Mouse (Mus musculus) liver, adult (tissue): Measurements from ENCODE around the gene Vasn.

Experiments
- GATA4 ChIP-seq: IDR thresholded peaks from 2 replicates; pipeline ENCODE4 v1.6.1; 2014; ENCODE audit warnings: mild to moderate bottlenecking, low read length; ENCODE audit not compliant: insufficient replicate concordance

The Vasn gene

GRCm38 (mm10) chr16:4602766-4603452 is 36.8 kb upstream of the Vasn start:
- TF ChIP-seq GATA4: no peak

GRCm38 (mm10) chr16:4603453-4603837 is 36.3 kb upstream of the Vasn start:
- TF ChIP-seq GATA4: no peak

- no peak for TF ChIP-seq GATA4
Observed at GRCm38 (mm10) chr16:4604293-4604837, 35.4 kb upstream of the Vasn start.

- TF ChIP-seq GATA4: no peak
Observed at GRCm38 (mm10) chr16:4605514-4606131, 34.1 kb upstream of the Vasn start.

GRCm38 (mm10) chr16:4606431-4607084 is 33.2 kb upstream of the Vasn start:
- no peak for TF ChIP-seq GATA4

GRCm38 (mm10) chr16:4607818-4608531 is 31.8 kb upstream of the Vasn start:
- TF ChIP-seq GATA4: no peak

- no peak for TF ChIP-seq GATA4
Observed at GRCm38 (mm10) chr16:4608532-4609059, 31.1 kb upstream of the Vasn start.

GRCm38 (mm10) chr16:4611193-4611592 is 28.5 kb upstream of the Vasn start:
- no peak for TF ChIP-seq GATA4

- TF ChIP-seq GATA4: no peak
Observed at GRCm38 (mm10) chr16:4611676-4612075, 28.1 kb upstream of the Vasn start.

GRCm38 (mm10) chr16:4613736-4614135 is 26.0 kb upstream of the Vasn start:
- no peak for TF ChIP-seq GATA4

GRCm38 (mm10) chr16:4614639-4615038 is 25.1 kb upstream of the Vasn start:
- no peak for TF ChIP-seq GATA4

- no peak for TF ChIP-seq GATA4
Observed at GRCm38 (mm10) chr16:4615297-4615696, 24.4 kb upstream of the Vasn start.

GRCm38 (mm10) chr16:4616829-4617228 is 22.9 kb upstream of the Vasn start:
- TF ChIP-seq GATA4: no peak

- no peak for TF ChIP-seq GATA4
Observed at GRCm38 (mm10) chr16:4624074-4624473, 15.7 kb upstream of the Vasn start.

GRCm38 (mm10) chr16:4624481-4625110 is 15.1 kb upstream of the Vasn start, which contains the start of gene Pam16:
Gene Pam16, minus strand, starts transcription at chr16:4624988.
- TF ChIP-seq GATA4: no peak
